Mouse (Mus musculus) small intestine, adult 2 months (tissue): ENCODE measurements around the gene Hnrnph3.

ENCODE experiments used
- CTCF ChIP-seq: fragments of 200-500 bp; IDR thresholded peaks from 2 replicates; pipeline ENCODE4 v1.5.1; 2012; ENCODE audit warnings: low read depth, mild to moderate bottlenecking, control low read depth, inconsistent platforms, low read length, moderate library complexity, mixed read lengths; ENCODE audit not compliant: insufficient replicate concordance, insufficient read length; ENCODE audit errors: extremely low read depth
- POLR2A ChIP-seq: fragments of 200-500 bp; IDR thresholded peaks from 2 replicates; pipeline ENCODE4 v1.6.1; 2012; ENCODE audit warnings: low read depth, mild to moderate bottlenecking, control low read depth, inconsistent platforms, low read length, moderate library complexity

DNA sequence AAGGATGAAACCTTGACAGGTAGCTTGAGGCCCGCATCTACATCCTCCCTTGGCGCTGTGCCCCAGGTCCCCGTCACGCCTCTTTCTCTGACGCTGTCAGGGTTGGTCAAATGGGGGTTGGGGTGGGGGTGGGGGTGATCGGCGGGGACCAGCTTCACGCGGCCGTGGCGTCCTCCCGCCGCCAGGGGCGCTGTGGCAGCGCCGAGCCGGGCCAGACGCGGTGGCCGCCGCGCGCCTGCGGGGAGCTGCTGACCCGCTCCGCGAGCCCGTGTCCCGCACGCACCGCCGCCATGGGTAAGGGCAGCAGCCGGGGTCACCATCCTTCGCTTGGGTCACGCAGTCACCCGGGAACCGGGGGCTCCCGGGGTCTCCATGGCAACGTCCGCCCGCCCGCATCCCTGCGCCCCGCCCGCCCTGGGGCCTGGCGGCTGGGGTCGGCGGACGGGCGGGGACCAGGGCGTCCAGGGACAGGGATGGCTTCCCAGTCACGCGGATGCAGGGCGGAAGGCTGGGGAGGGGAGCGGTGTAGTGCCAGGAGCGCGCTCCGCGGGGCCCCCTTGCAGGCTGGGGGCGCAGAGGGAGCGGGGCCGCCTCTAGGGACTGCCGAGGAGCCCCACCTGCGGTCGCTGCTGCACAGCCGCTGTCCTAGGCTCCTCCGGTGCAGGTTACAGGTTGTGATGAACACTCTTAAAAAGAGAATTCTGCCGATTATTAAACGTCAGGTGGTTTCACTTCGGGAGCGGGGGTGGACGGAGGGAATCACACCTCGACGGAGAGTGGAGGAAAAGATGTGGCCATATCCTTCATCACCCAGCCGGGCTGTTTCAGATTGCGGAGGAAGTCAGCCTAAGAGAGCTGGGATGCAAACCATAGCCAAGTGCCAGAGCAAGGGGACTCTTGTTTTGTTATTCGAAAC, 43.7 kb downstream of the Hnrnph3 start, which contains the start of gene Rufy2:
- TF ChIP-seq CTCF (peak; percentile 71), POLR2A (no peak; the same call in 1 of the 2 replicates)
